Mouse (Mus musculus) layer of hippocampus, adult 2 months (tissue): Measurements from ENCODE around the gene 5031439G07Rik. TPM values are rescaled to one million over a fixed set of nuclear protein-coding genes. Genes with fewer than 3 reads are reported as not detected.

ENCODE experiments used
- DNase-seq, 2 experiments: peaks; one replicate each; pipeline ENCODE4 v3.0.0; 2022; ENCODE audit warnings: low spot score in 2 of 2
- H3K27ac ChIP-seq: fragments of 200-600 bp; 2 replicates; pipeline ENCODE4 v1.8.1; 2022
- H3K4me3 ChIP-seq: fragments of 200-600 bp; 2 replicates; pipeline ENCODE4 v1.8.1; 2022; ENCODE audit warnings: mild to moderate bottlenecking
- CTCF ChIP-seq: fragments of 200-600 bp; conservative IDR thresholded peaks from 2 replicates; pipeline ENCODE4 v1.8.1; 2022; ENCODE audit warnings: antibody characterized with exemption, mild to moderate bottlenecking, moderate library complexity
- total RNA-seq, 2 experiments: library from RNA; stranded (reverse); gene quantifications; 2 replicates each; pipeline ENCODE4 v1.2.3; 2021

The 5031439G07Rik gene
- total RNA-seq, 2 experiments from 2014 or later = 85.0 to 95.0 TPM

DNA sequence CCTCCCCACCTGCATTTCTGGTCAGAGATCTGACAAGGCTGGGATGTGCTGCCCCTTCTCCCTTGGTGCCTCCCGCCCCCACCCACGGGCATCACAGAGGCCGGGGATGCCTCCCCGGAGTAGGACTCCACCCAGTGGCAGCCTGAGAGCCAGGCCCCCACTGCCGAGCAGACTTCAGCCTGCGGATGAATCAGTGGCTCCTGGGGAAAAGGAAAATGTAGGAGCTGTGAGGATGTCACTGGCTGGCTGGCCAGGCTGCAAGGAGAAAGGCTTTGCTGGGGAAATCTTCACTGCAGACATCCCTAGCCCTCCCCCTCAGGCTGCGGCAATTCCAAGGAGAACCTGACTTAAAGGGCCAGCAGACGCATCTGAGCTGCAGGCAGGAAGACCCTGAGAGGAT lies 27.7 kb downstream of the 5031439G07Rik start:
- DNase-seq = peak; percentile 57 to 65
- TF ChIP-seq CTCF = peak; percentile 62
- peak overlapping the region; percentile 91 for H3K27ac ChIP-seq
- peak overlapping the region; percentile 45 for H3K4me3 ChIP-seq

DNA sequence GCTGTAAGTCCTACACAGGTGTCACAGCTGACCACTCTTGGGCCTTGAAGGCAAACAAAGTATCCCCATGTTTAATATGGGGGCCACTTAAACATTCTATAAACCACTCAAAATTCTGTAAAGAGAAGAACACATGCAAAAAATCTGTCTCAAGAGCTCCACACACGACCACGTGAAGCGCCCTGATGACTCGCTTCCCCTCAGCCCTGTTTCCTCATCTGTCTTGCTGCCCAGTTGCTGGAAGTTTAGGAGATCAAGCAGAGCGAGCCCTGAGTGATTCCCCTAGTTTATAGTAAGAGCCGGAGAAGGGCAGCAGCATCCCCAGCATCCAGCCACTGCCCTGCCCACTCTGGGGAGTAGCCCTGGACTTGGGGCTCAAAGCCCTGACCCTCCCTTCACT lies 28.5 kb downstream of the 5031439G07Rik start:
- no peak for DNase-seq
- no peak for TF ChIP-seq CTCF
- Histone ChIP-seq H3K27ac (peak overlapping the region; percentile 91), H3K4me3 (peak overlapping the region; percentile 45; the same call in 1 of the 2 replicates)

DNA sequence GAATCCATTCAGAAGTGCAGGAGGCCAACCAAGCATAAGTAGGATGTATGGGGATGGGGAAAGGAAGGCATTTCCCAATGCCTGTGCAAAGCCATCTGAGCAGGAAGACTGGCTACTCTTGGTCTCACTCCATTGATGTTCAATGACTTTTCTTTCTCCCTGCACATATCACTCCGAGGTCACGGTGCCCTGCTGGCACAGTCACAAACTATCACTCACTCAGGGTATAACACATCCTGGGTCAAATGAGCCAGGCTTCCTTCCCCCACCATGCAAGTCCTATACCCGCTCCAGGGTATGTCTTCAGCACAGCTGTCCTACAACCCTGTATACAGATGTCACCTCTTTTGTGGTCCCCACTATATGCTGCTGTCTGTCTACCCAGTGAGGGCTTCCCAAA lies 30.0 kb downstream of the 5031439G07Rik start:
- H3K4me3 ChIP-seq = peak overlapping the region; percentile 9; the same call in 1 of the 2 replicates
- peak overlapping the region; percentile 91 for H3K27ac ChIP-seq
- no peak for TF ChIP-seq CTCF
- DNase-seq = no peak

DNA sequence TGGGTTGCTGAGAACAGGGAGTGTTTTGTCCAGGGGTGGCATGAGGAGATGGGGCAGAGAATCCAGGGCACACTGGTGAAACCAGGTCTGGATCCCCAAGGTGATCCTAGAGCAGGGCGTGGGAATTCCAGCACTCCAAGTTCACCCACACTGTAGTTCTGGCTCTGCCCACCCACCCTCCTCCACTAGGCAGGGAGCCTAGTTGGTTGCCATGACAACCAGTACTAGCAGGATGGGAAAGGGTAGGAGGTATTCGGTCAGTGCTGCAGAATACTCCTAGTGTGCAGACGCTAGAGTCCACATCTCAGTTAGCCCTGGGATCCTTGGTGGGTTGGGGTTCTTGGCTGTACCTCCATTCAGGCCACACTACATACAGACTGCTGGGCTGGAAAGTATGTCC lies 30.5 kb downstream of the 5031439G07Rik start:
- no peak for TF ChIP-seq CTCF
- H3K4me3 ChIP-seq = peak overlapping the region; percentile 9; the same call in 1 of the 2 replicates
- DNase-seq = peak; percentile 73 to 84
- peak overlapping the region; percentile 91 for H3K27ac ChIP-seq

DNA sequence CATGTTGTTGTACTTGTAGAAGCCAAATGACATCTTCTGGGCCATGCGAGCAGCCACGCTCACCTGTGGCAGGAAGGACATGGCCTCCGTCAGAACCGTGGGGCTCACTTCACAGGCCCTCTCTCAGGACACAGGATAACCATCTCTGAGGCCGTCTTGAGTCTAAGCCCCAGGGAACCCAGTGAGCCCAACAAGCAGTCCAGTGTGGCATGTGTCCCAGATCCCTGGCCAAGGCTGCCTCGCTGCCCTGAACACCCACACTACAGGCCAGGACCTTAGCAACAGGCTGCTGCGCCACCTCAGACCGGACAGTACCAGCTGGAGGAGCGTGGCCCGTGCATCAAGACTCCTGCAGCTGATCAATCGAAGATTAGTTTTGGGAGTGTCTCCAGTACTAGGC lies 35.1 kb downstream of the 5031439G07Rik start:
- no peak for DNase-seq
- Histone ChIP-seq H3K4me3 (no peak overlapping the region), H3K27ac (no peak overlapping the region; the same call in 1 of the 2 replicates)
- TF ChIP-seq CTCF = no peak

DNA sequence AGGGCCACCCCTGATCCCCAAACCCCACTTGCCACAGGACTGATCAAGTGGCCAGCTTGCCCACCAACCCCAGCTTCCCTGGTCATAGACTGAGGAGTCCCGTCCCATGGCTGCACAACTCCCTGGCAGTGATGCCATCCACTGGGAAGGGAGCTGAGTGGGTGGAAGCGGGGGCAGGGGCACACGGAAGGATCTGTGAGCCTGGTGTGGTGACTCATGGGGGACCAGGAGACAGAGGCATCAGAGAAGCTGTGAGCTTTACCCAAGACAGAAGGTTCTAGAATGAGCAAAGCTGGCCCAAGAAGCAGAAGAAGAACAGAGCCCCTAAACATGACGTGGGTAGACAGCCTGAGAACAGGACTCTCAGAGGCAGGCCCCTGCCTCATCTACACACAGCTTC lies 38.3 kb downstream of the 5031439G07Rik start:
- no peak for TF ChIP-seq CTCF
- Histone ChIP-seq H3K27ac (peak overlapping the region; percentile 74), H3K4me3 (no peak overlapping the region)
- DNase-seq = peak; percentile 56 to 67

DNA sequence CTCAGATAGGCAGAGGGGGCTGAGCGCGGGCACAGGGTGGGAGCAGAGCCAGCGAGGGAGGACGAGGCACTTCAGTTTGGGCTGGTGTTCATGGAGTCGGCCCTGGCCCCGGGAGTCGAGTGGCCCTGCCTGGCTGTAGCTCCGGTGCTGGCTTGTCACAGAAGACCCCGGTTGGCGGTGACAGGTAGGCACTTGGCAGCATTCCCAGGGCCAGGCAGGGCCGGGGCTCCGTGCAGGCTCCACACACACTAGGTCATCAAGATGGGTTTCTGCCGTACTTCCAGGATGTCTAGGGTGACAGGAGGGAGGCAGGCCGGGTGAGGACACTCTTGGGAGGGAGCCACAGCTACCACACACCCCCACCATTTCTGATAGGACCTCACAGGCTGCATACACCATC lies 39.4 kb downstream of the 5031439G07Rik start:
- TF ChIP-seq CTCF = no peak
- DNase-seq = no peak
- Histone ChIP-seq H3K27ac (peak overlapping the region; percentile 74; the same call in 1 of the 2 replicates), H3K4me3 (no peak overlapping the region)

DNA sequence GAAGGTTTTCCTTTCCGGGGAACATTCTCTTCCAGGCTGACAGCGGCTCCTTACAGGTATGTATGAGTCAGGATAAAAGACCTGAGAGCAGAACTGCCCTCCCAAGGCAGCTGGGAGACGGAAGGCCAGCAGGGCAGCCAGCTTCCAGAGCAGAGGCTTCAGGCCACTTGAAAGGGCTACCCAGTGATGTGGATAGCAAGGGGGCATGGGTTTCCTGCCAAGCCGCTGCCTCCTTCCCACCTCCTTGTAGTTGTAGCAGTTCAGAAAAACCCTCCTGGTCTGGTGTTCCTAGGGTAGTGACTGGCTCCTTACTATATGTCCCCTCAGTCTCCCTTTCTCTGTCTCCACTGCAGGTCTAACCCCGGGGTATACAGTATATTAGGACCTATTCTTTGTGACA lies 44.0 kb downstream of the 5031439G07Rik start:
- H3K4me3 ChIP-seq = no peak overlapping the region
- peak overlapping the region; percentile 71 for H3K27ac ChIP-seq
- no peak for DNase-seq
- TF ChIP-seq CTCF = no peak

DNA sequence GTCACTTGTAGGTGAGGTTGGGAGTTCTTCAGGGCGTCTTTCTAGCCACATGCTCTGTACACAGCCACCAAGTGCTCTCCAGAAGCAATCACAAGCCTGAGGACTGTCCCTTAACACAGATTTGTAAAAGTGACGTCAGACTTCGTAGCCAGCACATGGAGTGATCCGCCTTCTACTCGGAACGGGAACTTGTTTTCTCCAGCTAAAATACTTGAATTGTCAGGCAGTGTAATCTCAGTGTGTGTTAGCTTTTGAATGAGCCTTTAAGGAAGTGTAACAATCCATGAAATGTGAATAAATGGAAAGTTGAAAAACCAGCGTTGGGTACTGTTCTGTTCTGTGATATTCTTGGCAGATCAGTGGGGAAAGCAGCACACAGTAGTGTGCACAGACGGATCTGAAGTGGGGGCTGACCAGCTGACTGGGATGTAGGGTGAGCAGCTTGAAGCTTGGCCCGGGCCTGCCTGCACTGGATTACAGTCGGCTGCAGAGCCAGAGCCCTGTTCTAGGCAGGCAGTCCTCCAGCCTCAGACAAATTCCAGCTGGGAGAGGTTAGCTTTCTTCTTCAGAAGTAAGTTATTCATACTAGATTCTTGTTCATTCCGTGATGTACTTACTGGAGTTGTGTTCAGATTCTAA lies 45.6 kb downstream of the 5031439G07Rik start:
- TF ChIP-seq CTCF = no peak
- H3K4me3 ChIP-seq = no peak overlapping the region
- peak overlapping the region; percentile 71 for H3K27ac ChIP-seq
- peak; percentile 63 to 71 for DNase-seq

DNA sequence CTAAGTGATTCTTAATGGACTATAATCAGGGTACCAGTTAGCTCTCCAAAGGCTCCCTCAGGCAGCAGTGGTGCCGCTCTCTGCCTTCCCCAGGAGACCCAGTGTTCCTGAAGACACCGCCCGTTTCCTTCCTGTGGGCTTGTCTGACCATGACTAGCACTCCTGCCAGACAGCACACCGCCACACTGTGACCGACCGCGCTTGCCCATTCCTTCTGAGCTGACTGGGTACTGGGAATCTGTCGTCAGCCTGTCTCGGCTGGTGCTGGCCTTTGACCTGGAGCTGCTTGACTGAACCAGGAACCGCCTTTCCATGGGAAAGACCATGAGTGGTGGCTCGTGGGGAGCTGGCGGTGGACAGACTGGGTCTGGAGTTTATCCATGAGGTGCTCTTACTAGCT lies 48.2 kb downstream of the 5031439G07Rik start:
- TF ChIP-seq CTCF = no peak
- Histone ChIP-seq H3K4me3 (no peak overlapping the region), H3K27ac (no peak overlapping the region)
- DNase-seq = no peak

DNA sequence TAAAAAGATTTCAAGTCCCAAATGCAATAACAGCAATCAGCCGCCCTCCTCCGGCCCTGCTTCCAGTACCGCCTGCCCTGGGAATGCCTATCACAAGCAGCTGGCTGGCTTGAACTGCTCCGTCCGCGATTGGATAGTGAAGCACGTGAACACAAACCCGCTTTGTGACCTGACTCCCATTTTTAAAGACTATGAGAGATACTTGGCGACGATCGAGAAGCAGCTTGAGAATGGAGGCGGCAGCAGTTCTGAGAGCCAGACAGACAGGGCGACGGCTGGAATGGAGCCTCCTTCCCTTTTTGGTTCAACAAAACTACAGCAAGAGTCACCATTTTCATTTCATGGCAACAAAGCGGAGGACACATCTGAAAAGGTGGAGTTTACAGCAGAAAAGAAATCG lies 53.5 kb downstream of the 5031439G07Rik start:
- Histone ChIP-seq H3K4me3 (no peak overlapping the region), H3K27ac (peak overlapping the region; percentile 65)
- peak in 1 of 2 experiments; percentile 38 for DNase-seq
- TF ChIP-seq CTCF = no peak

DNA sequence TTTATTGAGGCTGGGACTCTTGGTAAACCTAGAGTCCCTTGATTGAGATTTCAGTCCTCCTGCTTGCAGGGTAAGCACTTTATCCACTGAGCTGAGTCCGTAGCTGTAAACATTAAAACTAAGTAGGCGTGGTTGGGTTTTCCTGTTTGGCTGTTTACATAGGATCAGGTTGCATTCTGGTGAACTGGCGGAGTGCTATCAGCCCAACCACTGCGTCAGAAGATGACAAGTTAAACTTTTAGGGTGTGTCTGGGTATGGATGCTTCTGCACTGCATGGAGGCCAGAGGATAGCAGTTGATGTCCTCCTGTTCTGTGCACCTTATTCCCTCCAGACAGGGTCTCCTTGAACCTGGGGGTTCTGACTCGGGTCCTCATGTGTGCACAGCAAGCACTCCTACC lies 56.0 kb downstream of the 5031439G07Rik start:
- TF ChIP-seq CTCF = no peak
- Histone ChIP-seq H3K4me3 (no peak overlapping the region), H3K27ac (no peak overlapping the region)
- DNase-seq = no peak

DNA sequence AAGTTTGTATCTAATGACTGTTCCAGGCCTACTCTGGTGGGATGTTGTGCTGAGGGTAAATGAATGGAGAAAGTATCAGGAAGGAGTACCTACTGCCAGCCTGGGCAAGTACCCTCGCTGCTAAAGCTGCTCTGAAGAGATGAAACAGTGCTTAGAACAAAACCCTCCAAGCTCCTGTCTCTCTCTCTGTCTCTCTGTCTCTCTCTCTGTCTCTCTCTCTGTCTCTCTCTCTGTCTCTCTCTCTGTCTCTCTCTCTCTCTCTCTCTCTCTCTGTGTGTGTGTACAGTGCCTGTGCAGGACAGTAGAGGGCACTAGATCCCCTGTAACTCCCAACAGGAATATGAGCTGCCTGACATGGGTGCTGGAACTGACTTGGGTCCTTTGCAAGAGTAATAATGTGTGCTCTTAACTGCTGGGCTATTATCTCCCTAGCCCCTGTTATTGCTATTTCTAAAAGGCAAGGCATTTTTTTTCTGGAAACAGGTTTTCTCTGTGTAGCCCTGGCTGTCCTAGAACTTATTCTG lies 62.8 kb downstream of the 5031439G07Rik start:
- DNase-seq = no peak
- no peak overlapping the region for H3K4me3 ChIP-seq
- TF ChIP-seq CTCF = peak; percentile 55
- H3K27ac ChIP-seq = no peak overlapping the region

DNA sequence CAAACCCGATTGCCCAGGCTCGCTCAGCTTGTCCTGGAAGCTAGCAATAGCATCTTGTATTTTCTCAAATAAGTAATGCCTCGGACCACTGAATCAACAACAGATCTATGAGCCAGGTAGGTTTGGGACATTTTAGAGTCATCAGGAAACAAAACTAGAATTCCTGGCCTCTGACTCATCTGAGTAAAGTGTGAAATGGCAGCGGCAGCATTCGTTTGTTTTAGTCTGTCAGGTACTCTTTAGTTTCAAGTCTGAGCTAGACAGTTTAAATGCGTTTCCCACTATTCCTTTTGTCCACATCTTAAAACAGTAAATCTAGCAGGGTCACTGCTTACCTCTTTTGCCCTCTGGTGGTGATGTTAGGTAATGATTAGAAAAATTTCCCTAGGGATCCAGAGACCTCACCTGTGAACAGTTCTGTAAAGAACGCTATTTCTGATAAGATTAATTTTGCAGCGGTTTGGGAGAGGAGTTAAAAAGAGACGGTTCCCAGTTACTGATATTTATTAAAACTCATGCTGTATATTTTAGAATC lies 63.5 kb downstream of the 5031439G07Rik start:
- peak; percentile 91 for TF ChIP-seq CTCF
- Histone ChIP-seq H3K27ac (no peak overlapping the region), H3K4me3 (peak overlapping the region; percentile 86)
- no peak for DNase-seq
